In genomic region chr16:34395221-34395811, GRCm38 (mm10) we compare ENCODE assay signal across 10 mouse cellular contexts.
DNase-seq lines count a peak whose midpoint lies in the region; ATAC-seq lines count a peak whose summit lies in the region.
"Had no signal": no experiment of that assay in that cellular context is flagged by ENCODE, and none has a peak within 500 bp of the region (broad histone marks: within the 10 kb centered on the region; RNA-seq: fewer than 3 reads in every experiment).

No protein-coding gene starts in this region.

- H3K9me3 ChIP-seq in hindbrain, embryonic 13.5 days: no peaks in the 10 kb centered on the region
- no peaks in the 10 kb centered on the region for H3K9me3 ChIP-seq in hindbrain, embryonic 12.5 days (replicated peaks)

- H3K27me3 ChIP-seq in hindbrain, embryonic 13.5 days: no peaks in the 10 kb centered on the region
- H3K27me3 ChIP-seq in hindbrain, embryonic 12.5 days: no peaks in the 10 kb centered on the region

- no peaks in the 10 kb centered on the region for H3K36me3 ChIP-seq in hindbrain, embryonic 13.5 days
- H3K36me3 ChIP-seq in hindbrain, embryonic 12.5 days: peaks cover 4% of the 10 kb centered on the region; the same call in 1 of the 2 replicates

- H3K4me1 ChIP-seq in hindbrain, embryonic 13.5 days (replicated peaks): peaks cover 30% of the 10 kb centered on the region
- H3K4me1 ChIP-seq in hindbrain, embryonic 12.5 days: peaks cover 12% of the 10 kb centered on the region; the same call in 1 of the 2 replicates

- no peak overlapping the region for H3K4me3 ChIP-seq in hindbrain, embryonic 13.5 days
- H3K4me3 ChIP-seq in hindbrain, embryonic 12.5 days: no peak overlapping the region

- peak; percentile 66 for ATAC-seq in hindbrain, embryonic 13.5 days (ENCODE audit: low FRiP score)
- ATAC-seq in hindbrain, embryonic 12.5 days (ENCODE audit: low FRiP score): no peak

- H3K27ac ChIP-seq in hindbrain, embryonic 13.5 days: peak overlapping the region; percentile 55; the same call in 1 of the 2 replicates
- no peak overlapping the region for H3K27ac ChIP-seq in hindbrain, embryonic 12.5 days

- DNase-seq in adipocyte (ENCODE audit: low spot score): peak; percentile 82
- DNase-seq in kidney, postnatal 25 days: peak; percentile 57 to 67
- DNase-seq in lung, postnatal 4 days: peak; percentile 69 to 80
- DNase-seq in thymus, postnatal 25 days: no peak
- DNase-seq in spleen, postnatal 14 days (ENCODE audit: low spot score in 2 of 2): no peak
- DNase-seq in cerebellum, postnatal 36 days: no peak
- DNase-seq: adrenal gland, adult 8-10 months had no signal

- H3K4me2 ChIP-seq in hindbrain, embryonic 13.5 days: no peak overlapping the region
- no peak overlapping the region for H3K4me2 ChIP-seq in hindbrain, embryonic 12.5 days (replicated peaks)
- H3K4me2 ChIP-seq: heart, embryonic 11.5 days had no signal

- no peak overlapping the region for H3K9ac ChIP-seq in hindbrain, embryonic 13.5 days
- H3K9ac ChIP-seq in hindbrain, embryonic 12.5 days: no peak overlapping the region

Comparison
In these comparisons a context has a peak if more than half of its experiments do, and no peak if none do; other contexts are left out.
1. DNase-seq: peak in adipocyte (single experiment), kidney, postnatal 25 days (2 of 2) and lung, postnatal 4 days (2 of 2); none in thymus, postnatal 25 days (single experiment), spleen, postnatal 14 days (0 of 2) and cerebellum, postnatal 36 days (0 of 2).